Mouse (Mus musculus) cerebellum, adult 2 months (tissue): ENCODE results near the gene Pnpla6.

ENCODE experiments used
- CTCF ChIP-seq: fragments of 200-500 bp; IDR thresholded peaks from 2 replicates; pipeline ENCODE4 v1.5.1; 2011; ENCODE audit warnings: low read depth, mild to moderate bottlenecking, control low read depth, low read length, moderate library complexity, borderline replicate concordance; ENCODE audit not compliant: insufficient read depth
- POLR2A ChIP-seq: fragments of 200-500 bp; IDR thresholded peaks from 2 replicates; pipeline ENCODE4 v1.6.1; 2011; ENCODE audit warnings: low read length, control low read depth, borderline replicate concordance; ENCODE audit not compliant: insufficient read depth

DNA sequence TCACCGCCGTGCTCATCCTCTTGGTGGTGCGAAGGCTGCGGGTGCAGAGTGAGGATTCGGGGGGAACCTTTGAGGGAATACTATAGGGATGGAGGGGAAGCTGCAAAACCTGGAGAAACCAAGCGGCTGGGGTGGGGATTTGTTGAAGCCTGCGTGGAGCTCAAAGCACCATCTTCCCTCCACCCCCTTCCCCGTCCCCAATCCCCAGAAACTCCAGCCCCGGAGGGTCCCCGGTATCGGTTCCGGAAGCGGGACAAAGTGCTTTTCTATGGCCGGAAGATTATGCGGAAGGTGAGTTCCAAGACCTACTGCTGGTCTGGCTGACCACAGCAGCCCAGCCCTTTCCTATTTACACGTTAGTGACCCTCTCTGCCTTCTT lies 1.9 kb downstream of the Pnpla6 start:
- no peak for TF ChIP-seq CTCF
- no peak for TF ChIP-seq POLR2A
